Mouse (Mus musculus) left cerebral cortex, adult 2 months (tissue): ENCODE measurements around the gene Gm4836. TPM values are rescaled to one million over a fixed set of nuclear protein-coding genes. Genes with fewer than 3 reads are reported as not detected.
"Not testable (repeated sequence)": the region's sequence is repeated elsewhere in the genome, so short reads cannot be mapped to it uniquely, and the experiment has no call there.

ENCODE experiments used
- DNase-seq, 2 experiments: peaks; one replicate each; pipeline ENCODE4 v3.0.0; 2021 to 2022; ENCODE audit warnings: low spot score in 2 of 2, mixed read lengths in 1 of 2; ENCODE audit errors: extremely low spot score in 1 of 2
- H3K27ac ChIP-seq: fragments of 200-600 bp; 2 replicates; pipeline ENCODE4 v1.8.1; 2022
- H3K4me3 ChIP-seq: fragments of 200-600 bp; 2 replicates; pipeline ENCODE4 v1.8.1; 2022
- intact Hi-C: fragments of 180-260 bp; cut with DNase I; formaldehyde crosslinking; loops from one replicate; pipeline ENCODE4 v1.15.1; 2025
- long read RNA-seq, 2 experiments: library from polyadenylated mRNA; stranded (forward); transcript quantifications; one replicate each; pipeline ENCODE4 v2.0.0; 2021; ENCODE audit warnings: borderline mapping rate in 2 of 2
- total RNA-seq, 2 experiments: library from RNA; stranded (reverse); gene quantifications; 2 replicates each; pipeline ENCODE4 v1.2.3; 2021

Gm4836 gene
- total RNA-seq, result not detected
- long read RNA-seq, experiment 1, result 0 reads
- long read RNA-seq, experiment 2, result 0 reads

GRCm38 (mm10) chrX:28293532-28293931 is at the start of gene Gm4836:
Gene Gm4836 (minus strand): TSS chrX:28293632.
- H3K4me3 ChIP-seq, intact Hi-C loops, H3K27ac ChIP-seq, DNase-seq: not testable (repeated sequence)
